Mouse (Mus musculus) heart, embryonic 14.5 days (tissue): ENCODE data around the gene Gm6993. TPM values are rescaled to one million over a fixed set of nuclear protein-coding genes. Genes with fewer than 3 reads are reported as not detected.
A peak's percentile ranks its signal among the peaks of the same experiment; 100 is the strongest.

Experiments used
- ATAC-seq: fragments of 200-750 bp; cut with Nextera tagmentation; 2 replicates; pipeline ENCODE4 v1.8.0; 2017; ENCODE audit warnings: low read depth, moderate TSS enrichment; ENCODE audit not compliant: insufficient number of reproducible peaks, insufficient read depth, low FRiP score
- H3K27ac ChIP-seq, 2 experiments: fragments of 200-500 bp in 1 of 2; fragments of 300-500 bp in 1 of 2; sonication (generic) in 1 of 2; replicated peaks in 1 of 2; 2 replicates each; pipeline ENCODE4 v1.5.1; 2012 to 2014; ENCODE audit warnings: low read depth in 2 of 2, low read length in 2 of 2, control low read depth in 1 of 2, mild to moderate bottlenecking in 1 of 2, mixed read lengths in 1 of 2; ENCODE audit not compliant: control insufficient read depth in 1 of 2, insufficient read depth in 1 of 2
- H3K27me3 ChIP-seq: fragments of 300-500 bp; sonication (generic); 2 replicates; pipeline ENCODE4 v1.6.1; 2014; ENCODE audit warnings: mild to moderate bottlenecking, low read length, control low read depth; ENCODE audit not compliant: control insufficient read depth, insufficient read depth
- H3K36me3 ChIP-seq: fragments of 300-500 bp; sonication (generic); 2 replicates; pipeline ENCODE4 v1.6.1; 2014; ENCODE audit warnings: mild to moderate bottlenecking, control low read depth, low read length, mixed read lengths; ENCODE audit not compliant: control insufficient read depth, insufficient read depth
- H3K4me1 ChIP-seq, 2 experiments: fragments of 200-500 bp in 1 of 2; fragments of 300-500 bp in 1 of 2; sonication (generic) in 1 of 2; 2 replicates each; pipeline ENCODE4 v1.6.1; 2012 to 2014; ENCODE audit warnings: low read length in 2 of 2, control low read depth in 1 of 2, mixed read lengths in 1 of 2; ENCODE audit not compliant: control insufficient read depth in 2 of 2, insufficient read depth in 2 of 2
- H3K4me2 ChIP-seq: fragments of 300-500 bp; sonication (generic); 2 replicates; pipeline ENCODE4 v1.6.1; 2014; ENCODE audit warnings: mild to moderate bottlenecking, low read length
- H3K4me3 ChIP-seq, 2 experiments: fragments of 200-500 bp in 1 of 2; fragments of 300-500 bp in 1 of 2; sonication (generic) in 1 of 2; 2 replicates each; pipeline ENCODE4 v1.5.1; 2012 to 2014; ENCODE audit warnings: low read length in 2 of 2, mild to moderate bottlenecking in 2 of 2, control low read depth in 1 of 2, low read depth in 1 of 2, moderate library complexity in 1 of 2; ENCODE audit not compliant: control insufficient read depth in 1 of 2, insufficient read depth in 1 of 2
- H3K9ac ChIP-seq: fragments of 300-500 bp; sonication (generic); 2 replicates; pipeline ENCODE4 v1.6.1; 2014; ENCODE audit warnings: mild to moderate bottlenecking, low read length
- H3K9me3 ChIP-seq: fragments of 300-500 bp; sonication (generic); 2 replicates; pipeline ENCODE4 v1.6.1; 2016; ENCODE audit warnings: low read length, control low read depth; ENCODE audit not compliant: control insufficient read depth
- WGBS: fragments of 180-500 bp; shearing (Covaris S2); extraction: QIAGEN DNeasy Blood & Tissue Kit; methylation state at CpG from one replicate; pipeline ENCODE4 v1.1.7; 2014; 5-methylcytosine and 5-hydroxymethylcytosine counted together
- polyA plus RNA-seq: library from polyadenylated mRNA; unstranded; fragments of >200 nt; fragmentation: Nextera tagmentation; extraction: Ambion mirVana; gene quantifications from 2 replicates; pipeline ENCODE4 v1.2.1, GENCODE M21; 2014

The Gm6993 gene
- polyA plus RNA-seq, 1 experiment from 2014 or later, result not detected

DNA sequence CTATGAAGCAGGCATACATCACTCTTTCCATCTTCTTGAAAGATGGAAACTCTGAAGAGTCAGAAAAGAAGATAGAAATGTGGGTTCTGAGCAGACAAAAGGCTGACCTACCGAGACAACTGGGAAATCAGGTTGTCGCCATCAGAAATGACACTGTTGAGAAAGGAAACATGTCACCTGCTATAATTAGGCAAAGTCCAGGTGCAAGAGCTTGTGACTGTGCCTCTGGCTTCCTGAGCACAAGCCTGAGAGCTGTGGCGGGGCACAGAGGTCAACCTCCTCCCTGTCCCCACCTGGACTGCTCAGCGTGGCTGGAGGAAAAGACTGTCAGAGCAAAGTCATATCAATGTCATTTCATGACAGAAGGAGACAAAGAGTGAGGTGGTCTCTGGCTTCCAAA is 772 bp upstream of the Gm6993 start:
- WGBS, result 41% methylated on average over 4 of the region's 4 CpGs
- Histone ChIP-seq H3K36me3 (no peaks in the 10 kb centered on the region), H3K27ac (0 out of 4 replicates have a peak overlapping the region, but pooled peaks of 1 of the 2 experiments have one; percentile 8), H3K27me3 (no peaks in the 10 kb centered on the region), H3K4me2 (no peak overlapping the region), H3K9ac (no peak overlapping the region), H3K4me1 (peaks cover 7 to 15% of the 10 kb centered on the region in 2 experiments), H3K4me3 (no peak overlapping the region), H3K9me3 (no peaks in the 10 kb centered on the region)
- no peak for ATAC-seq

DNA sequence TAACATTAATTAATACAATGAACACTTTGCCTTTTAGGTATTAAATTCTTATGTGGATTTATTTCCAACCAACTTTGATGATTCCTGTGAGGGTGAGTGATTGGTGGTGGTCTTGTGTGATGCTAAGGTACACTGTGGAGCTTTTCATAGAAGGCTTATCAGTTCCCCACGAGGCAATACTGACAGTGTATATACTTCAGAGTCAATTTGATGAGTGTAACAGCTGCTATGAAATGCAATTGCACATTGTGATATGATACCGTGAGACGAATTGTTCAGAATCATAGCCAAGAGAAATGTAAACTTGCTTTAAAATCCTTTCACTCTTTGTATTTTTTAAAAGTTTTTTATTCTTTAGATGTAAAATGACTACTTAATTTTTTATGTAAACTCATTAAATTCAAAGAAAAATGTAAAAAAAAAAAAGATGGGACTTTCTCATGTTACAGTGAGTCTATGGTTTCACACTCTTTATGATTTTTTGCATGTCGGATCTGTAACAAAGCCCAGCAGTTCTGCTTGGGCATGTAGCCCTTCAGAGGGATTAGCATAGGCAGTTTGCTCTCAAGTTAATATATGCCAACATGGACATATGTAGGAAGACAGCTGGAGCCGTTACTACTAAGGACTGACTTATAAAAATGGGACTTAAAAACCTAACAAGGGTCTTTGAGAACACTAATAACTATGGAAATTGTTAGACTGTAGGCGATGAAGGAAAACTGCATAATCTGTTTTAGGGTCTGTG is 1.2 kb downstream of the Gm6993 start:
- no peak for ATAC-seq
- Histone ChIP-seq H3K27me3 (no peaks in the 10 kb centered on the region), H3K4me3 (no peak overlapping the region), H3K9me3 (no peaks in the 10 kb centered on the region), H3K4me2 (no peak overlapping the region), H3K9ac (no peak overlapping the region), H3K4me1 (peaks cover 6 to 10% of the 10 kb centered on the region in 2 experiments), H3K27ac (no peak overlapping the region), H3K36me3 (no peaks in the 10 kb centered on the region)
- WGBS, result 69% methylated on average over 6 of the region's 6 CpGs

DNA sequence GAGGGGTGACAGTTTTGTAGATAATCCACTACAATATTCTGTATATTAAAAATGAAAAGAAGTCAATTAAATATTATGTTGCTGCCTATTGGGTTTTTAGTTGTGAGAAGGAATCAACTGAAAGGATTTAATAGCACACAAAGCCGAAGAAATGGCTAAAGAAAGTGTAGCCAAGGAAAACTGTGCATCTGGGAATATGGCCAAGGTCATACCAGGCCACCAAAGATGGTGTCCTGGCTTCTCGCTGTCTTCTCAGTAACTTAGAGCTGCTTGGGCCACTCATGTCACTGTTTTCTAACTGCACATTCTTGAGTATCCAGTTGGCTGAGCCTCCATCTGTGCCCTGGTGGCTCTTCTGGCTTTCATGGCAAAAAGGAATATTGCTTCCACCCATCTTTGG is 3.4 kb downstream of the Gm6993 start:
- ATAC-seq, result no peak
- WGBS, result 75% methylated on average over 2 of the region's 2 CpGs
- H3K4me1 ChIP-seq, result peaks cover 7 to 12% of the 10 kb centered on the region in 2 experiments
- H3K4me3 ChIP-seq, result no peak overlapping the region
- no peak overlapping the region for H3K9ac ChIP-seq
- H3K27ac ChIP-seq, result no peak overlapping the region
- H3K36me3 ChIP-seq, result no peaks in the 10 kb centered on the region
- H3K4me2 ChIP-seq, result no peak overlapping the region
- H3K27me3 ChIP-seq, result no peaks in the 10 kb centered on the region
- no peaks in the 10 kb centered on the region for H3K9me3 ChIP-seq

- ATAC-seq, result no peak
- Histone ChIP-seq H3K9ac (no peak overlapping the region), H3K4me2 (no peak overlapping the region), H3K9me3 (no peaks in the 10 kb centered on the region), H3K36me3 (no peaks in the 10 kb centered on the region), H3K27ac (no peak overlapping the region), H3K4me1 (peaks cover 9 to 10% of the 10 kb centered on the region in 2 experiments), H3K27me3 (no peaks in the 10 kb centered on the region), H3K4me3 (no peak overlapping the region)
- WGBS, result 90% methylated on average over 3 of the region's 3 CpGs
Observed at GRCm38 (mm10) chr12:31244691-31245090, 4.1 kb downstream of the Gm6993 start.

DNA sequence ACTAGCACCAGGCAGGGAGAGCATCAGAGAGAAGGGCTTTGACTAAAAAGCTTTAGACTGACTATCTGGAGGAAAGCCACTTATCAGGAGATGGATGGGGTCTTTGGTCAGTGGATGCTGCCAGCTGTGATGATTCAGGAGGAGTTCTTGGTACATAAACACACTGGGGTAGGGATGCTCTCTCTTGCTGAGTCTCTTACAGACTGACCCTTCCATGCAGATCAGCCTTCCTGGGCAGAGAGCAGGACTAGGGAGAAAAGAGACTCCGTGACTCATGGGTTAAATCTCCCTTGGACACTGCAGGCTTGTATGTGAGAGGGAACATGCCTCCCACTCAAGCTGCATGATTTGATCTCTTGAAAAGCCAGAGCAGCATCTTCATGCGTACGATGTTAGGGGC is 5.6 kb downstream of the Gm6993 start:
- WGBS, result 55% methylated on average over 3 of the region's 3 CpGs
- Histone ChIP-seq H3K4me1 (peaks cover 6% of the 10 kb centered on the region in 2 experiments; a peak in 3 of 4 replicates), H3K27me3 (no peaks in the 10 kb centered on the region), H3K27ac (no peak overlapping the region), H3K9ac (no peak overlapping the region), H3K9me3 (no peaks in the 10 kb centered on the region), H3K36me3 (no peaks in the 10 kb centered on the region), H3K4me2 (no peak overlapping the region), H3K4me3 (no peak overlapping the region)
- no peak for ATAC-seq

GRCm38 (mm10) chr12:31246615-31247014 is 6.0 kb downstream of the Gm6993 start:
- 44% methylated on average over 3 of the region's 3 CpGs for WGBS
- Histone ChIP-seq H3K4me2 (no peak overlapping the region), H3K9me3 (no peaks in the 10 kb centered on the region), H3K27me3 (no peaks in the 10 kb centered on the region), H3K4me1 (peaks cover 6% of the 10 kb centered on the region in 2 experiments; a peak in 3 of 4 replicates), H3K36me3 (no peaks in the 10 kb centered on the region), H3K9ac (no peak overlapping the region), H3K4me3 (no peak overlapping the region), H3K27ac (no peak overlapping the region)
- no peak for ATAC-seq

- H3K27ac ChIP-seq, result no peak overlapping the region
- H3K9me3 ChIP-seq, result no peaks in the 10 kb centered on the region
- H3K36me3 ChIP-seq, result no peaks in the 10 kb centered on the region
- 47% methylated on average over 3 of the region's 3 CpGs for WGBS
- no peak for ATAC-seq
- no peak overlapping the region for H3K4me2 ChIP-seq
- no peak overlapping the region for H3K4me3 ChIP-seq
- H3K9ac ChIP-seq, result no peak overlapping the region
- peaks cover 9 to 14% of the 10 kb centered on the region in 2 experiments for H3K4me1 ChIP-seq
- H3K27me3 ChIP-seq, result no peaks in the 10 kb centered on the region
Observed at GRCm38 (mm10) chr12:31248165-31248564, 7.6 kb downstream of the Gm6993 start.

GRCm38 (mm10) chr12:31248681-31249080 is 8.1 kb downstream of the Gm6993 start:
- Histone ChIP-seq H3K4me1 (peaks cover 9 to 14% of the 10 kb centered on the region in 2 experiments), H3K4me3 (no peak overlapping the region), H3K27ac (peak overlapping the region in 1 of 2 experiments; percentile 39; a peak in 2 of 4 replicates), H3K9ac (no peak overlapping the region), H3K9me3 (no peaks in the 10 kb centered on the region), H3K4me2 (peak overlapping the region; percentile 14; the same call in 1 of the 2 replicates), H3K36me3 (no peaks in the 10 kb centered on the region), H3K27me3 (no peaks in the 10 kb centered on the region)
- 20% methylated on average over 10 of the region's 10 CpGs for WGBS
- no peak for ATAC-seq
